Mouse (Mus musculus): ENCODE data around the gene Filip1. TPM values are rescaled to one million over a fixed set of nuclear protein-coding genes. Genes with fewer than 3 reads are reported as not detected.

The Filip1 gene
- polyA plus RNA-seq, 1 experiment from 2014 or later, result 2.5 TPM

- no peak overlapping the region for H3K4me3 ChIP-seq (ENCODE audit: low read depth, low read length)
- no peaks in the 10 kb centered on the region for H3K36me3 ChIP-seq (ENCODE audit: control insufficient read depth, insufficient read depth, low read length)
- DNase-seq (ENCODE audit: low spot score) (no peak), ATAC-seq (no peak)
- H3K9me3 ChIP-seq (replicated peaks; ENCODE audit: control insufficient read depth, low read length), result no peaks in the 10 kb centered on the region
- no peak overlapping the region for H3K4me2 ChIP-seq (ENCODE audit: low read length)
- H3K4me1 ChIP-seq (ENCODE audit: control insufficient read depth, insufficient read depth, low read length), result no peaks in the 10 kb centered on the region
- no peak overlapping the region for H3K27ac ChIP-seq (ENCODE audit: low read depth, low read length)
- H3K27me3 ChIP-seq (replicated peaks; ENCODE audit: control insufficient read depth, insufficient read depth, low read length), result no peaks in the 10 kb centered on the region
- 89% methylated on average over 2 of the region's 2 CpGs for WGBS
- no peak overlapping the region for H3K9ac ChIP-seq (ENCODE audit: low read length)
Observed at GRCm38 (mm10) chr9:79947973-79948372, 64.7 kb downstream of the Filip1 start.

GRCm38 (mm10) chr9:79947414-79947813 is 65.2 kb downstream of the Filip1 start:
- WGBS, result 80% methylated on average over 3 of the region's 3 CpGs

GRCm38 (mm10) chr9:79944872-79945271 is 67.8 kb downstream of the Filip1 start:
- DNase-seq (ENCODE audit: low spot score) (no peak), ATAC-seq (no peak)
- Histone ChIP-seq H3K27me3 (replicated peaks; ENCODE audit: control insufficient read depth, insufficient read depth, low read length) (no peaks in the 10 kb centered on the region), H3K36me3 (ENCODE audit: control insufficient read depth, insufficient read depth, low read length) (no peaks in the 10 kb centered on the region), H3K4me2 (ENCODE audit: low read length) (no peak overlapping the region), H3K9ac (ENCODE audit: low read length) (no peak overlapping the region), H3K4me1 (ENCODE audit: control insufficient read depth, insufficient read depth, low read length) (no peaks in the 10 kb centered on the region), H3K9me3 (replicated peaks; ENCODE audit: control insufficient read depth, low read length) (no peaks in the 10 kb centered on the region), H3K27ac (ENCODE audit: low read depth, low read length) (no peak overlapping the region), H3K4me3 (ENCODE audit: low read depth, low read length) (no peak overlapping the region)
- WGBS, result 82% methylated on average over 6 of the region's 6 CpGs

More at GRCm38 (mm10) chr9:79947414-79947813, 65.2 kb downstream of the Filip1 start:
- no peaks in the 10 kb centered on the region for H3K27me3 ChIP-seq (replicated peaks; ENCODE audit: control insufficient read depth, insufficient read depth, low read length)
- H3K36me3 ChIP-seq (ENCODE audit: control insufficient read depth, insufficient read depth, low read length), result no peaks in the 10 kb centered on the region
- DNase-seq (ENCODE audit: low spot score), result no peak
- no peak for ATAC-seq
- H3K9ac ChIP-seq (ENCODE audit: low read length), result no peak overlapping the region
- no peaks in the 10 kb centered on the region for H3K4me1 ChIP-seq (ENCODE audit: control insufficient read depth, insufficient read depth, low read length)
- H3K9me3 ChIP-seq (replicated peaks; ENCODE audit: control insufficient read depth, low read length), result no peaks in the 10 kb centered on the region
- no peak overlapping the region for H3K4me2 ChIP-seq (ENCODE audit: low read length)
- no peak overlapping the region for H3K27ac ChIP-seq (ENCODE audit: low read depth, low read length)
- no peak overlapping the region for H3K4me3 ChIP-seq (ENCODE audit: low read depth, low read length)

- ATAC-seq (no peak), DNase-seq (ENCODE audit: low spot score) (no peak)
- Histone ChIP-seq H3K4me1 (ENCODE audit: control insufficient read depth, insufficient read depth, low read length) (no peaks in the 10 kb centered on the region), H3K9me3 (replicated peaks; ENCODE audit: control insufficient read depth, low read length) (no peaks in the 10 kb centered on the region), H3K4me3 (ENCODE audit: low read depth, low read length) (no peak overlapping the region), H3K27ac (ENCODE audit: low read depth, low read length) (no peak overlapping the region), H3K4me2 (ENCODE audit: low read length) (no peak overlapping the region), H3K27me3 (replicated peaks; ENCODE audit: control insufficient read depth, insufficient read depth, low read length) (no peaks in the 10 kb centered on the region), H3K36me3 (ENCODE audit: control insufficient read depth, insufficient read depth, low read length) (no peaks in the 10 kb centered on the region), H3K9ac (ENCODE audit: low read length) (no peak overlapping the region)
- WGBS, result 86% methylated on average over 10 of the region's 10 CpGs
Observed at GRCm38 (mm10) chr9:79943986-79944385, 68.7 kb downstream of the Filip1 start.

GRCm38 (mm10) chr9:79938416-79939206 is 74.0 kb downstream of the Filip1 start:
- Histone ChIP-seq H3K9ac (ENCODE audit: low read length) (no peak overlapping the region), H3K4me2 (ENCODE audit: low read length) (no peak overlapping the region), H3K4me3 (ENCODE audit: low read depth, low read length) (no peak overlapping the region), H3K4me1 (ENCODE audit: control insufficient read depth, insufficient read depth, low read length) (no peaks in the 10 kb centered on the region), H3K9me3 (replicated peaks; ENCODE audit: control insufficient read depth, low read length) (no peaks in the 10 kb centered on the region), H3K27ac (ENCODE audit: low read depth, low read length) (no peak overlapping the region), H3K27me3 (replicated peaks; ENCODE audit: control insufficient read depth, insufficient read depth, low read length) (no peaks in the 10 kb centered on the region), H3K36me3 (ENCODE audit: control insufficient read depth, insufficient read depth, low read length) (no peaks in the 10 kb centered on the region)
- DNase-seq (ENCODE audit: low spot score), result no peak
- ATAC-seq, result no peak
- WGBS, result 84% methylated on average over 11 of the region's 11 CpGs

- no peak overlapping the region for H3K27ac ChIP-seq (ENCODE audit: low read depth, low read length)
- ATAC-seq (no peak), DNase-seq (ENCODE audit: low spot score) (no peak)
- no peak overlapping the region for H3K9ac ChIP-seq (ENCODE audit: low read length)
- 64% methylated on average over 6 of the region's 6 CpGs for WGBS
- H3K36me3 ChIP-seq (ENCODE audit: control insufficient read depth, insufficient read depth, low read length), result no peaks in the 10 kb centered on the region
- H3K9me3 ChIP-seq (replicated peaks; ENCODE audit: control insufficient read depth, low read length), result no peaks in the 10 kb centered on the region
- no peaks in the 10 kb centered on the region for H3K27me3 ChIP-seq (replicated peaks; ENCODE audit: control insufficient read depth, insufficient read depth, low read length)
- H3K4me1 ChIP-seq (ENCODE audit: control insufficient read depth, insufficient read depth, low read length), result no peaks in the 10 kb centered on the region
- no peak overlapping the region for H3K4me2 ChIP-seq (ENCODE audit: low read length)
- no peak overlapping the region for H3K4me3 ChIP-seq (ENCODE audit: low read depth, low read length)
Observed at GRCm38 (mm10) chr9:79937570-79937969, 75.1 kb downstream of the Filip1 start.

GRCm38 (mm10) chr9:79932578-79932977 is 80.1 kb downstream of the Filip1 start:
- Histone ChIP-seq H3K27me3 (replicated peaks; ENCODE audit: control insufficient read depth, insufficient read depth, low read length) (no peaks in the 10 kb centered on the region), H3K4me2 (ENCODE audit: low read length) (no peak overlapping the region), H3K36me3 (ENCODE audit: control insufficient read depth, insufficient read depth, low read length) (no peaks in the 10 kb centered on the region), H3K9me3 (replicated peaks; ENCODE audit: control insufficient read depth, low read length) (no peaks in the 10 kb centered on the region), H3K9ac (ENCODE audit: low read length) (no peak overlapping the region), H3K4me1 (ENCODE audit: control insufficient read depth, insufficient read depth, low read length) (no peaks in the 10 kb centered on the region), H3K4me3 (ENCODE audit: low read depth, low read length) (no peak overlapping the region), H3K27ac (ENCODE audit: low read depth, low read length) (no peak overlapping the region)
- DNase-seq (ENCODE audit: low spot score) (no peak), ATAC-seq (no peak)
- 92% methylated on average over 5 of the region's 5 CpGs for WGBS

- Histone ChIP-seq H3K9ac (ENCODE audit: low read length) (no peak overlapping the region), H3K4me3 (ENCODE audit: low read depth, low read length) (no peak overlapping the region), H3K36me3 (ENCODE audit: control insufficient read depth, insufficient read depth, low read length) (no peaks in the 10 kb centered on the region), H3K4me2 (ENCODE audit: low read length) (no peak overlapping the region), H3K27ac (ENCODE audit: low read depth, low read length) (no peak overlapping the region), H3K27me3 (replicated peaks; ENCODE audit: control insufficient read depth, insufficient read depth, low read length) (no peaks in the 10 kb centered on the region), H3K4me1 (ENCODE audit: control insufficient read depth, insufficient read depth, low read length) (no peaks in the 10 kb centered on the region), H3K9me3 (replicated peaks; ENCODE audit: control insufficient read depth, low read length) (no peaks in the 10 kb centered on the region)
- DNase-seq (ENCODE audit: low spot score), result no peak
- 84% methylated on average over 3 of the region's 3 CpGs for WGBS
- ATAC-seq, result no peak
Observed at GRCm38 (mm10) chr9:79928092-79928491, 84.6 kb downstream of the Filip1 start.

GRCm38 (mm10) chr9:79927156-79927870 is 85.3 kb downstream of the Filip1 start:
- H3K4me1 ChIP-seq (ENCODE audit: control insufficient read depth, insufficient read depth, low read length), result no peaks in the 10 kb centered on the region
- no peak overlapping the region for H3K4me3 ChIP-seq (ENCODE audit: low read depth, low read length)
- DNase-seq (ENCODE audit: low spot score) (no peak), ATAC-seq (no peak)
- H3K36me3 ChIP-seq (ENCODE audit: control insufficient read depth, insufficient read depth, low read length), result no peaks in the 10 kb centered on the region
- no peak overlapping the region for H3K4me2 ChIP-seq (ENCODE audit: low read length)
- WGBS, result 87% methylated on average over 21 of the region's 21 CpGs
- no peak overlapping the region for H3K27ac ChIP-seq (ENCODE audit: low read depth, low read length)
- no peaks in the 10 kb centered on the region for H3K9me3 ChIP-seq (replicated peaks; ENCODE audit: control insufficient read depth, low read length)
- no peak overlapping the region for H3K9ac ChIP-seq (ENCODE audit: low read length)
- no peaks in the 10 kb centered on the region for H3K27me3 ChIP-seq (replicated peaks; ENCODE audit: control insufficient read depth, insufficient read depth, low read length)

All from forebrain, embryonic 14.5 days (tissue).